Comparison of ENCODE assay signal across 10 mouse cellular contexts in the genomic region with DNA sequence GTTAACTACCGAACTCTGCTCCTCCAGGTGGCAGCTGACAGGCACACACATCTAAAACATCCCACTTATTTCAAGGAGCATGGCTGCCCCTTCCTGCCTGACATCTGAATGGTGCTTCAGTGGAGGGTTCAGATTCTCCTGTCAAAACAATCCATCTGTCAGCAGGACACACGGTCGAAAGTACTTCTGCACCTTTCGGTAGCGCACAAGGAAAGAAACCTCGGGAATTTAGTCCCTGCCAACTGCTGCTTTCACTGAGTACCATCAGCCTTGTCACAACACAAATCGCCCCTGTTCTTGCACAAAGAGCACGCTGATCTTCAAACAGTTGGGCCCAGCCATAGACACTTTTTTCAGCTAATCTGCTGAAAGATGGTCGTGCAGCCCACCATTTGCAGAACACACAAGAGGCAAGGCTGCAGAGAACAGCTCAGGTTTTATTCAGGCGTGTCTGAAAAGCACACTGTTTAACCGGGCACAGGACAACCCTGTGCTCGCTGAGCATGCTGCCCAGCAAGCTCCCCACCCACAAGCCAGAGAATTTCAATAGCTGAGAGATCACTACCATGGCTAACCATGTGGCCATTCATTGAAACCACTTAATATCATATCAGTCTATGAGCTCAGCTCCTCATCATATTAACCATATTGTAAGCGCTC. TPM values are rescaled to one million over a fixed set of nuclear protein-coding genes. Genes with fewer than 3 reads are reported as not detected.
DNase-seq lines count a peak whose midpoint lies in the region; ATAC-seq and TF ChIP-seq lines count a peak whose summit lies in the region.
"Had no signal": no experiment of that assay in that cellular context is flagged by ENCODE, and none has a peak within 500 bp of the region (broad histone marks: within the 10 kb centered on the region; RNA-seq: fewer than 3 reads in every experiment).

No protein-coding gene starts in this region.

- peak; percentile 61 for DNase-seq in kidney, adult 2 months
- no peak for DNase-seq in kidney, postnatal 10 days
- DNase-seq in embryonic facial prominence, embryonic 10.5 days (ENCODE audit: low spot score), result no peak
- DNase-seq in forebrain, embryonic 11.5 days (ENCODE audit: low spot score), result peak; percentile 62
- no peak for DNase-seq in urinary bladder, postnatal 25 days (ENCODE audit: low spot score)
- DNase-seq: cerebellum, adult 11-12 months; liver, embryonic 13.5 days; thymus, postnatal 36 days had no signal

- H3K4me1 ChIP-seq in kidney, adult 2 months (ENCODE audit: control insufficient read depth, insufficient read depth, low read length), result peaks cover 51% of the 10 kb centered on the region
- peaks cover 62% of the 10 kb centered on the region for H3K4me1 ChIP-seq in embryonic facial prominence, embryonic 10.5 days
- H3K4me1 ChIP-seq in forebrain, embryonic 11.5 days (replicated peaks; ENCODE audit: control insufficient read depth, insufficient read depth, low read length), result peaks cover 15% of the 10 kb centered on the region
- H3K4me1 ChIP-seq in intestine, postnatal 0 days (replicated peaks; ENCODE audit: control insufficient read depth, insufficient read depth, low read length), result peaks cover 9% of the 10 kb centered on the region; the same call in 1 of the 2 replicates

- no peak overlapping the region for H3K4me3 ChIP-seq in kidney, adult 2 months (ENCODE audit: insufficient read depth, low read depth, low read length)
- peak overlapping the region; percentile 6; the same call in 1 of the 2 replicates for H3K4me3 ChIP-seq in embryonic facial prominence, embryonic 10.5 days
- no peak overlapping the region for H3K4me3 ChIP-seq in forebrain, embryonic 11.5 days (ENCODE audit: low read depth, low read length)
- H3K4me3 ChIP-seq in intestine, postnatal 0 days (ENCODE audit: low read depth, low read length), result no peak overlapping the region
- H3K4me3 ChIP-seq: liver, embryonic 13.5 days had no signal

- no peak for TF ChIP-seq POLR2A in kidney, adult 2 months (IDR thresholded peaks at IDR 0.05; ENCODE audit: low read depth, low read length)

- no peak for TF ChIP-seq CTCF in kidney, adult 2 months (conservative IDR thresholded peaks at IDR 0.05; ENCODE audit: insufficient read depth, insufficient read length, low read depth, low read length)
- TF ChIP-seq CTCF in intestine, postnatal 0 days (IDR thresholded peaks at IDR 0.05; ENCODE audit: low read depth), result no peak

- no peak overlapping the region for H3K9ac ChIP-seq in forebrain, embryonic 11.5 days (ENCODE audit: low read length)
- H3K9ac ChIP-seq in intestine, postnatal 0 days (ENCODE audit: low read depth, low read length), result no peak overlapping the region
- H3K9ac ChIP-seq: liver, embryonic 13.5 days had no signal

- no peaks in the 10 kb centered on the region for H3K27me3 ChIP-seq in kidney, adult 2 months (replicated peaks; ENCODE audit: control insufficient read depth, insufficient read depth, low read length)
- H3K27me3 ChIP-seq in embryonic facial prominence, embryonic 10.5 days (replicated peaks; ENCODE audit: low read depth, poor library complexity, severe bottlenecking), result no peaks in the 10 kb centered on the region
- H3K27me3 ChIP-seq in forebrain, embryonic 11.5 days (ENCODE audit: control insufficient read depth, insufficient read depth, low read length), result no peaks in the 10 kb centered on the region
- no peaks in the 10 kb centered on the region for H3K27me3 ChIP-seq in intestine, postnatal 0 days (replicated peaks; ENCODE audit: control insufficient read depth, insufficient read depth, low read length)
- H3K27me3 ChIP-seq: liver, embryonic 13.5 days had no signal

- peak; percentile 63 for ATAC-seq in forebrain, embryonic 11.5 days (replicated peaks; ENCODE audit: low FRiP score)
- no peak for ATAC-seq in intestine, postnatal 0 days
- no peak for ATAC-seq in granulocyte monocyte progenitor cell, adult 5-6 weeks (replicated peaks; ENCODE audit: poor library complexity, severe bottlenecking)

- no peaks in the 10 kb centered on the region for H3K36me3 ChIP-seq in kidney, adult 2 months (ENCODE audit: control insufficient read depth, insufficient read depth, low read length)
- H3K36me3 ChIP-seq in embryonic facial prominence, embryonic 10.5 days (replicated peaks), result peaks cover 3% of the 10 kb centered on the region; the same call in 1 of the 2 replicates
- no peaks in the 10 kb centered on the region for H3K36me3 ChIP-seq in forebrain, embryonic 11.5 days (ENCODE audit: control insufficient read depth, insufficient read depth, low read length)
- H3K36me3 ChIP-seq in intestine, postnatal 0 days (ENCODE audit: control insufficient read depth, insufficient read depth), result no peaks in the 10 kb centered on the region
- H3K36me3 ChIP-seq: liver, embryonic 13.5 days had no signal

- no peak overlapping the region for H3K27ac ChIP-seq in kidney, adult 2 months (ENCODE audit: insufficient read depth, low read depth, low read length)
- H3K27ac ChIP-seq in embryonic facial prominence, embryonic 10.5 days (replicated peaks), result peak overlapping the region; percentile 25; the same call in 1 of the 2 replicates
- H3K27ac ChIP-seq in forebrain, embryonic 11.5 days (ENCODE audit: low read depth, low read length), result no peak overlapping the region; the same call in 1 of the 2 replicates
- no peak overlapping the region; the same call in 1 of the 2 replicates for H3K27ac ChIP-seq in intestine, postnatal 0 days (ENCODE audit: low read depth, low read length)
- H3K27ac ChIP-seq: liver, embryonic 13.5 days had no signal

- H3K4me2 ChIP-seq in forebrain, embryonic 11.5 days (ENCODE audit: low read depth, low read length, severe bottlenecking), result no peak overlapping the region
- peak overlapping the region; percentile 21; the same call in 1 of the 2 replicates for H3K4me2 ChIP-seq in intestine, postnatal 0 days (replicated peaks; ENCODE audit: low read depth)
- H3K4me2 ChIP-seq: liver, embryonic 13.5 days had no signal

- WGBS in kidney, adult 2 months, result 47% methylated on average over 13 of the region's 13 CpGs
- 34% methylated on average over 13 of the region's 13 CpGs for WGBS in embryonic facial prominence, embryonic 10.5 days
- WGBS in forebrain, embryonic 11.5 days, result 24% methylated on average over 13 of the region's 13 CpGs
- 30% methylated on average over 13 of the region's 13 CpGs for WGBS in intestine, postnatal 0 days

- no peaks in the 10 kb centered on the region for H3K9me3 ChIP-seq in embryonic facial prominence, embryonic 10.5 days
- no peaks in the 10 kb centered on the region for H3K9me3 ChIP-seq in forebrain, embryonic 11.5 days (ENCODE audit: control insufficient read depth, low read length)
- H3K9me3 ChIP-seq in intestine, postnatal 0 days (ENCODE audit: control insufficient read depth), result no peaks in the 10 kb centered on the region
- H3K9me3 ChIP-seq: liver, embryonic 13.5 days had no signal

RNA-seq across cellular contexts. Expression of a gene that starts 31.6 kb away (rescaled TPM):
- 12.1 and 14.1 TPM in 2 replicates for polyA plus RNA-seq in kidney, adult 2 months (2012; rRNA removed)
- polyA plus RNA-seq in embryonic facial prominence, embryonic 10.5 days (2016; fragmentation: Nextera tagmentation; extraction: Ambion mirVana), result 11.7 and 11.8 TPM in 2 replicates
- 21.7 and 25.2 TPM in 2 replicates for polyA plus RNA-seq in forebrain, embryonic 11.5 days (2014; fragmentation: Nextera tagmentation; extraction: Ambion mirVana)
- polyA plus RNA-seq in intestine, postnatal 0 days (2015; fragmentation: Nextera tagmentation; extraction: Ambion mirVana), result 13.3 and 13.4 TPM in 2 replicates
- 0.37 and 2.0 TPM in 2 replicates for total RNA-seq in granulocyte monocyte progenitor cell, adult 5-6 weeks (2014; fragmentation: Nextera tagmentation)
- not detected in 2 replicates for total RNA-seq in granulocyte monocyte progenitor cell, adult 5-6 weeks (2017)

Comparison
In these comparisons a context has a peak if more than half of its experiments do, and no peak if none do; other contexts are left out.
1. DNase-seq: peak in kidney, adult 2 months (single experiment) and forebrain, embryonic 11.5 days (single experiment); none in kidney, postnatal 10 days (single experiment), embryonic facial prominence, embryonic 10.5 days (single experiment) and urinary bladder, postnatal 25 days (single experiment).